Mouse (Mus musculus) kidney, postnatal 4 days (tissue): Measurements from ENCODE around the gene Cyp2w1.
A peak's percentile ranks its signal among the peaks of the same experiment; 100 is the strongest.

ENCODE experiments used
- DNase-seq, 2 experiments: peaks; one replicate each; pipeline ENCODE4 v3.0.0; 2021; ENCODE audit warnings: mixed read lengths in 2 of 2

Gene Cyp2w1

DNA sequence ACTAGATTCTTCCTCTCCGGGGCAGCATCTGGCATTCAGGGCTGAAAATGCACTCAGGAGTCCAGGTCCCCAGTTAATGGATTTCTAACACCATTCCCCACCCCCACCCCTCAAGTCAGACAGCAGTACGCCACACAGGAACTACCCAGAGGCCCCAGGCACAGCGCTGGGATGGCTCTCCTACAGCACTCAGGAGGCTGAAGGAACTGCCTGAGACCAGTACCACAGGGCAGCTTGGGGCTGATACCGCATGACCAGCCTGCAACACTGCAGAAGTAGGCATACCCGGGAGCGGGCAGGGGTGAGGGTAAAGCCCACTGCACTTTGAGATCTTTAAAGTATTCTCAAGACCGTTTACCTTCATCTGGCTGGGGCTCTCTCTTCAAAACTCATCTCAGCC is 53.1 kb downstream of the Cyp2w1 start:
- peak in 1 of 2 experiments; percentile 64 for DNase-seq

DNA sequence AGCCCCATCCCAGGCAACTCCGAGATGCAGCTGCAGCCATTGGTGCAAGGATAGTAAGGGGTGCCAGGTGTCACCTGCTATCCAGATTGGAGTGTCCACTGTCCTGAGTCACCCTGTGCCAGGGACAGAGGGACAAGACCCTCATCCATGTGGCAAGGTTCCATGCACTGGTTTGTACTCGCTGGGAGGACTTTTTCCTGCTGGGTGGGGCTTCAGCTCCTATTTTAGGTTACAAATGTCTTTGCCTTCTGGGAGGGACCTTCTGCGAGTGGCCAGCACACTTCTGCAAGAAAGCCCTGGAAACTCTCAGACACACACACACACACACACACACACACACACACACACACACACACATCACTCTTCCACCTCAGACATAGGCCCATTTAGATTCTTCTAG is 53.5 kb downstream of the Cyp2w1 start:
- no peak for DNase-seq
